Mouse (Mus musculus): ENCODE data around the gene Gucy2c. TPM values are rescaled to one million over a fixed set of nuclear protein-coding genes. Genes with fewer than 3 reads are reported as not detected.
"Not testable (repeated sequence)": the region's sequence is repeated elsewhere in the genome, so short reads cannot be mapped to it uniquely, and the experiment has no call there.

Gucy2c gene
- polyA plus RNA-seq, 1 experiment, result 0.34 TPM

GRCm38 (mm10) chr6:136803093-136803738, 21.7 kb upstream of the Gucy2c start:
- TF ChIP-seq CTCF (IDR thresholded peaks at IDR 0.05; ENCODE audit: borderline replicate concordance, extremely low read depth, insufficient read depth, insufficient read length), result no peak
- TF ChIP-seq POLR2A (IDR thresholded peaks at IDR 0.05; ENCODE audit: borderline replicate concordance, extremely low read depth, insufficient read depth, insufficient read length, poor library complexity, severe bottlenecking), result no peak
- no peak for DNase-seq (ENCODE audit: low read depth)

- no peak for DNase-seq (ENCODE audit: low read depth)
- TF ChIP-seq POLR2A (IDR thresholded peaks at IDR 0.05; ENCODE audit: borderline replicate concordance, extremely low read depth, insufficient read depth, insufficient read length, poor library complexity, severe bottlenecking) (no peak), CTCF (IDR thresholded peaks at IDR 0.05; ENCODE audit: borderline replicate concordance, extremely low read depth, insufficient read depth, insufficient read length) (no peak)
Observed at GRCm38 (mm10) chr6:136801274-136801673, 19.7 kb upstream of the Gucy2c start.

- TF ChIP-seq POLR2A (IDR thresholded peaks at IDR 0.05; ENCODE audit: borderline replicate concordance, extremely low read depth, insufficient read depth, insufficient read length, poor library complexity, severe bottlenecking), result no peak
- no peak for TF ChIP-seq CTCF (IDR thresholded peaks at IDR 0.05; ENCODE audit: borderline replicate concordance, extremely low read depth, insufficient read depth, insufficient read length)
- no peak for DNase-seq (ENCODE audit: low read depth)
Observed at GRCm38 (mm10) chr6:136800710-136801109, 19.1 kb upstream of the Gucy2c start.

DNA sequence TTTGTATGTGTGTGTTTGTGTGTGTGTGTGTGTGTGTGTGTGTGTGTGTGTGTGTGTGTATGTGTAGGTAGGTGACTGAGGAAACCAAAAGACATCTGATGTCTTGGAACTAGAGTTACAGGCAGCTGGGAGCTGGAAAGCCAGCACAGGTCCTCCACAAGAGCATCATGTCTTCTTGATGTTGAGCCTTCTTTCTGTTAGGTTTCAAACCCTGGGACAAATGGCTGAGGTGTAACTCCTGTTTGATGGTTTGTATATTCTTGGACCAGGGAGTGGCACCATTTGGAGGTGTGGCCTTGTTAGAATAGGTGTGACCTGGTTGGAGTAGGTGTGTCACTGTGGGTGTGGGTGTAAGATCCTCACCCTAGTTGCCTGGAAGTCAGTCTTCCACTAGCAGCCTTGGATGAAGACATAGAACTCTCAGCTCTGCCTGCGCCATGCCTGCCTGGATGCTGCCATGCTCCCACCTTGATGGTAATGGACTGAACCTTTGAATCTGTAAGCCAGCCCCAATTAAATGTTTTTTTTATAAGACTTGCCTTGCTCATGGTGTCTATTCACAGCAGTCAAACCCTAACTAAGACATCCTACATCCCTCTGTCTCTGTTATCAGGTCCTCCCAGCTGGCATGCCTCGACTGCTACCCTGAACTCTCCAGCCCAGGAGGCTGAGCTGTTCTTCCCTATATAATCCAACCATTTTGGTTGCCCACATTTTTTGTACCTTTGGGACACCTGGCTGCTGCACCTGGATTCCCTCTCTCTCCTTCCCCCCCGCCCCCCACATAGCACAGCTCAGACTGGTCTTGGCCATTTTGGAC, 16.5 kb upstream of the Gucy2c start:
- DNase-seq (ENCODE audit: low read depth), result not testable (repeated sequence)

DNA sequence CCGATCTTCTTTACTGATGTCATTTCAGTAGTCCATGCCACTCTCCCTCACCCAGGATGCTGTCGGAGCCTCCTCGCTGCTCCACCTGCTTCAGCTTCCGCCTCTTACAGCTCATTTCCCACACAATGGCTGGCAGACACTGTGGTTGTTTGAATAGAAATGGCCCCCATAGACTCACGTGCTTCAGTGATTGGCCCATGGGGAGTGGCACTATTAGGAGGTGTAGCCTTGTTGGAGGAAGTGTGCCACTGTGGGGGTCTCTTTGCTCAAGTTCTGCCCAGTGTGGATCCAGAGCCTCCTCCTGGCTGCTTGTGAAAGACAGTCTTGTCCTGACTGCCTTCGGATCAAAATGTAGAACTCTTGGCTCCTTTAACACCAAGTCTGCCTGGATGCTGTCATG, 14.3 kb upstream of the Gucy2c start:
- TF ChIP-seq POLR2A (IDR thresholded peaks at IDR 0.05; ENCODE audit: borderline replicate concordance, extremely low read depth, insufficient read depth, insufficient read length, poor library complexity, severe bottlenecking), result no peak
- no peak for TF ChIP-seq CTCF (IDR thresholded peaks at IDR 0.05; ENCODE audit: borderline replicate concordance, extremely low read depth, insufficient read depth, insufficient read length)

DNA sequence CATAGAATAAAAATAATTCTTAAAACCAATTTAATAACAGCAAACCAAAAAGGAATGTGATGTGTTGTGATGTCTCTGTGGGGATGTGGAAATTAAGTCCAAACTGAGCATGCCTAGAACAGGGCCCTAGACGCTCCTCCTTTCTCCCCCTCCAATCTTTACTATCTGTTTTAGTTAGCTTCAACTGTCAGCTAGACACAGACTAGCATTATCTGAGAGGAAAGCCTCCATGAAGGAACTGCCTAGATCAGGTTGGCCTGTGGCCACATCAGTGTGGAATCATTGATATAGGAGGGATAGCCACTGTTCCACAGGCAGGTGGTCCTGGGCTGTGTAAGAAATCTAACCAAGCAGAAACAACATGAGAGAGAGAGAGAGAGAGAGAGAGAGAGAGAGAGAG, 13.5 kb upstream of the Gucy2c start:
- no peak for DNase-seq (ENCODE audit: low read depth)
- TF ChIP-seq CTCF (IDR thresholded peaks at IDR 0.05; ENCODE audit: borderline replicate concordance, extremely low read depth, insufficient read depth, insufficient read length), result no peak
- TF ChIP-seq POLR2A (IDR thresholded peaks at IDR 0.05; ENCODE audit: borderline replicate concordance, extremely low read depth, insufficient read depth, insufficient read length, poor library complexity, severe bottlenecking), result no peak

More for the DNA sequence above, 14.3 kb upstream of the Gucy2c start:
- no peak for DNase-seq (ENCODE audit: low read depth)

GRCm38 (mm10) chr6:136793831-136794525, 12.4 kb upstream of the Gucy2c start:
- peak; percentile 18 for DNase-seq (ENCODE audit: low read depth)
- TF ChIP-seq POLR2A (IDR thresholded peaks at IDR 0.05; ENCODE audit: borderline replicate concordance, extremely low read depth, insufficient read depth, insufficient read length, poor library complexity, severe bottlenecking), result no peak
- no peak for TF ChIP-seq CTCF (IDR thresholded peaks at IDR 0.05; ENCODE audit: borderline replicate concordance, extremely low read depth, insufficient read depth, insufficient read length)

GRCm38 (mm10) chr6:136792884-136793758, 11.6 kb upstream of the Gucy2c start:
- no peak for TF ChIP-seq CTCF (IDR thresholded peaks at IDR 0.05; ENCODE audit: borderline replicate concordance, extremely low read depth, insufficient read depth, insufficient read length)
- DNase-seq (ENCODE audit: low read depth), result peak; percentile 23

DNA sequence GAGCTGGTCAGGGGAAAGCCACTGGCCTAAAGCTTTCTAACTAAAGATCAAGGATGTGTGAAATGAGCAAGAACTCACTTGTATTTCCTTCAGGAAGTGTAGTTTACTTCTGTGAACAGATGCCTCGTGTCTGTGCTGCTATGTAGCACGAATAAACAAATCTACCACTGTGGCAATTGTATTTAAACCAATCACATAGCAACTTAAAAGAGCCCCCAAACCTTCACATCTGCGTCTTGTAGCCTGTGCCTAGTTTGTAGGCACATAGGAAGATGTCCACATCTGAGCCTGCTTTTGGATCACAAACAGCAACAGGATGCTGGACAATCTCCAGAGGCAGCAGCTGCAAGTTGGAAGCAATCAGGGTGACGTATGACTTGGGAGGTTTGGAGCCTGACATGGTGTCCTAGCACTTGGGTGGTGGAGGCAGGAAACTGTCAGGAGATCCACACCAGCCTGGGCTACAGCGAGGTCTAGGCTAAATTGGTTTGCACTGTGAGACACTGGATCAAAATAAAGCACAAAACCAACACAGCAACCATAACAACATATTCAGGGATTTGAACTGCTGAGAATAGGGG, 7.9 kb upstream of the Gucy2c start:
- no peak for DNase-seq (ENCODE audit: low read depth)
- TF ChIP-seq POLR2A (IDR thresholded peaks at IDR 0.05; ENCODE audit: borderline replicate concordance, extremely low read depth, insufficient read depth, insufficient read length, poor library complexity, severe bottlenecking) (no peak), CTCF (IDR thresholded peaks at IDR 0.05; ENCODE audit: borderline replicate concordance, extremely low read depth, insufficient read depth, insufficient read length) (no peak)

GRCm38 (mm10) chr6:136782761-136783160, 1.2 kb upstream of the Gucy2c start:
- no peak for DNase-seq (ENCODE audit: low read depth)

GRCm38 (mm10) chr6:136782146-136782545, 581 bp upstream of the Gucy2c start:
- TF ChIP-seq POLR2A (IDR thresholded peaks at IDR 0.05; ENCODE audit: borderline replicate concordance, extremely low read depth, insufficient read depth, insufficient read length, poor library complexity, severe bottlenecking) (no peak), CTCF (IDR thresholded peaks at IDR 0.05; ENCODE audit: borderline replicate concordance, extremely low read depth, insufficient read depth, insufficient read length) (no peak)
- DNase-seq (ENCODE audit: low read depth), result no peak

More at GRCm38 (mm10) chr6:136782761-136783160, 1.2 kb upstream of the Gucy2c start:
- TF ChIP-seq CTCF (IDR thresholded peaks at IDR 0.05; ENCODE audit: borderline replicate concordance, extremely low read depth, insufficient read depth, insufficient read length) (no peak), POLR2A (IDR thresholded peaks at IDR 0.05; ENCODE audit: borderline replicate concordance, extremely low read depth, insufficient read depth, insufficient read length, poor library complexity, severe bottlenecking) (no peak)

Data from brain, embryonic 14.5 days (tissue).